In genomic region chr19:4119716-4120487, GRCm38 (mm10) we compare ENCODE assay signal across 10 mouse cellular contexts. TPM values are rescaled to one million over a fixed set of nuclear protein-coding genes. Genes with fewer than 3 reads are reported as not detected.
DNase-seq lines count a peak whose midpoint lies in the region; ATAC-seq and TF ChIP-seq lines count a peak whose summit lies in the region.
"Had no signal": no experiment of that assay in that cellular context is flagged by ENCODE, and none has a peak within 500 bp of the region (broad histone marks: within the 10 kb centered on the region; RNA-seq: fewer than 3 reads in every experiment).

No protein-coding gene starts in this region.

- no peak for TF ChIP-seq CTCF in midbrain, postnatal 0 days (IDR thresholded peaks at IDR 0.05)

- peaks cover 14% of the 10 kb centered on the region for H3K4me1 ChIP-seq in liver, embryonic 11.5 days (replicated peaks; ENCODE audit: control insufficient read depth, insufficient read depth, low read length)
- peaks cover 12% of the 10 kb centered on the region for H3K4me1 ChIP-seq in forebrain, embryonic 15.5 days
- peaks cover 7% of the 10 kb centered on the region for H3K4me1 ChIP-seq in midbrain, postnatal 0 days (ENCODE audit: insufficient read depth, low read length)

- peaks cover 8% of the 10 kb centered on the region for H3K36me3 ChIP-seq in liver, embryonic 11.5 days (ENCODE audit: control insufficient read depth, insufficient read depth, low read length)
- peaks cover 15% of the 10 kb centered on the region for H3K36me3 ChIP-seq in forebrain, embryonic 15.5 days
- peaks cover 30% of the 10 kb centered on the region for H3K36me3 ChIP-seq in midbrain, postnatal 0 days (ENCODE audit: insufficient read depth, low read length)

- peak overlapping the region; percentile 57 for H3K4me2 ChIP-seq in liver, embryonic 11.5 days
- peak overlapping the region; percentile 49; the same call in 1 of the 2 replicates for H3K4me2 ChIP-seq in forebrain, embryonic 15.5 days (replicated peaks)
- H3K4me2 ChIP-seq in midbrain, postnatal 0 days (ENCODE audit: low read depth, low read length, poor library complexity, severe bottlenecking), result peak overlapping the region; percentile 46

- WGBS in liver, embryonic 11.5 days, result 70% methylated on average over 6 of the region's 6 CpGs
- 86% methylated on average over 6 of the region's 6 CpGs for WGBS in forebrain, embryonic 15.5 days
- WGBS in midbrain, postnatal 0 days, result 88% methylated on average over 6 of the region's 6 CpGs

- H3K9me3 ChIP-seq in liver, embryonic 11.5 days (ENCODE audit: control insufficient read depth, low read length), result no peaks in the 10 kb centered on the region
- H3K9me3 ChIP-seq in forebrain, embryonic 15.5 days, result no peaks in the 10 kb centered on the region
- no peaks in the 10 kb centered on the region for H3K9me3 ChIP-seq in midbrain, postnatal 0 days (ENCODE audit: low read length)

- no peak overlapping the region for H3K4me3 ChIP-seq in liver, embryonic 11.5 days (ENCODE audit: low read depth, low read length)
- no peak overlapping the region for H3K4me3 ChIP-seq in forebrain, embryonic 15.5 days
- peak overlapping the region; percentile 44; the same call in 1 of the 2 replicates for H3K4me3 ChIP-seq in midbrain, postnatal 0 days (ENCODE audit: low read depth, low read length)

- no peak for DNase-seq in liver, embryonic 11.5 days (ENCODE audit: low spot score)
- DNase-seq in liver, result no peak
- DNase-seq in T-cell, adult 2 months (ENCODE audit: low spot score), result peak; percentile 89
- DNase-seq in midbrain, postnatal 0 days (ENCODE audit: low spot score), result no peak
- no peak for DNase-seq in layer of hippocampus, adult 9-10 months (ENCODE audit: low spot score)
- DNase-seq in left cerebral cortex, adult 18-20 months (ENCODE audit: low spot score in 2 of 2), result no peak
- DNase-seq: cerebellum, adult 8-10 months; heart, adult 18-20 months had no signal

- H3K27ac ChIP-seq in liver, embryonic 11.5 days (ENCODE audit: low read depth, low read length), result no peak overlapping the region
- no peak overlapping the region for H3K27ac ChIP-seq in forebrain, embryonic 15.5 days (replicated peaks)
- H3K27ac ChIP-seq in midbrain, postnatal 0 days (ENCODE audit: low read depth, low read length), result peak overlapping the region; percentile 86; the same call in 1 of the 2 replicates

- no peak for ATAC-seq in liver, embryonic 11.5 days (replicated peaks; ENCODE audit: low FRiP score)
- no peak for ATAC-seq in forebrain, embryonic 15.5 days (replicated peaks)
- ATAC-seq in midbrain, postnatal 0 days (ENCODE audit: low FRiP score), result no peak

- no peak overlapping the region for H3K9ac ChIP-seq in liver, embryonic 11.5 days (ENCODE audit: low read depth, low read length)
- no peak overlapping the region for H3K9ac ChIP-seq in forebrain, embryonic 15.5 days (replicated peaks)
- peak overlapping the region; percentile 42 for H3K9ac ChIP-seq in midbrain, postnatal 0 days (replicated peaks; ENCODE audit: low read length, poor library complexity, severe bottlenecking)

- no peaks in the 10 kb centered on the region for H3K27me3 ChIP-seq in liver, embryonic 11.5 days (replicated peaks; ENCODE audit: control insufficient read depth, insufficient read depth, low read length)
- no peaks in the 10 kb centered on the region for H3K27me3 ChIP-seq in forebrain, embryonic 15.5 days
- H3K27me3 ChIP-seq in midbrain, postnatal 0 days (ENCODE audit: insufficient read depth, low read length), result no peaks in the 10 kb centered on the region

RNA-seq across cellular contexts. Expression of gene Aip, which starts 5.8 kb away (rescaled TPM):
- polyA plus RNA-seq in liver, embryonic 11.5 days (2014; fragmentation: Nextera tagmentation; extraction: Ambion mirVana), result 56.2 and 61.8 TPM in 2 replicates
- 90.1 and 92.5 TPM in 2 replicates for polyA plus RNA-seq in forebrain, embryonic 15.5 days (2015; fragmentation: Nextera tagmentation; extraction: Ambion mirVana)
- total RNA-seq in midbrain, postnatal 0 days (2014; rRNA removed), result 29.8 and 49.9 TPM in 2 replicates
- 87.7 and 97.6 TPM in 2 replicates for polyA plus RNA-seq in midbrain, postnatal 0 days (2015; fragmentation: Nextera tagmentation; extraction: Ambion mirVana)
- 100 to 1,000 TPM; 121 to 126 TPM for total RNA-seq in left cerebral cortex, adult 18-20 months (2021)

RNA-seq across cellular contexts. Expression of gene Gpr152, which starts 19.7 kb away (rescaled TPM):
- polyA plus RNA-seq in liver, embryonic 11.5 days (2014; fragmentation: Nextera tagmentation; extraction: Ambion mirVana), result not detected in 2 replicates
- polyA plus RNA-seq in forebrain, embryonic 15.5 days (2015; fragmentation: Nextera tagmentation; extraction: Ambion mirVana), result not detected in 2 replicates
- total RNA-seq in midbrain, postnatal 0 days (2014; rRNA removed), result 0.16 TPM in 1 of 2 replicates, not detected in the other
- polyA plus RNA-seq in midbrain, postnatal 0 days (2015; fragmentation: Nextera tagmentation; extraction: Ambion mirVana), result not detected in 2 replicates
- under 1 TPM; 0.12 TPM for total RNA-seq in left cerebral cortex, adult 18-20 months (2021)
- total RNA-seq: left cerebral cortex, postnatal 36 days had no signal

RNA-seq across cellular contexts. Expression of gene Pitpnm1, which starts 20.1 kb away (rescaled TPM):
- 7.2 and 8.0 TPM in 2 replicates for polyA plus RNA-seq in liver, embryonic 11.5 days (2014; fragmentation: Nextera tagmentation; extraction: Ambion mirVana)
- 40.7 and 47.2 TPM in 2 replicates for polyA plus RNA-seq in forebrain, embryonic 15.5 days (2015; fragmentation: Nextera tagmentation; extraction: Ambion mirVana)
- total RNA-seq in midbrain, postnatal 0 days (2014; rRNA removed), result 162 and 187 TPM in 2 replicates
- polyA plus RNA-seq in midbrain, postnatal 0 days (2015; fragmentation: Nextera tagmentation; extraction: Ambion mirVana), result 127 and 134 TPM in 2 replicates
- 100 to 1,000 TPM; 210 to 214 TPM for total RNA-seq in left cerebral cortex, adult 18-20 months (2021)

RNA-seq across cellular contexts. Expression of gene Cdk2ap2, which starts 22.9 kb away (rescaled TPM):
- 121 and 135 TPM in 2 replicates for polyA plus RNA-seq in liver, embryonic 11.5 days (2014; fragmentation: Nextera tagmentation; extraction: Ambion mirVana)
- 82.1 and 83.2 TPM in 2 replicates for polyA plus RNA-seq in forebrain, embryonic 15.5 days (2015; fragmentation: Nextera tagmentation; extraction: Ambion mirVana)
- total RNA-seq in midbrain, postnatal 0 days (2014; rRNA removed), result 37.4 and 45.6 TPM in 2 replicates
- 60.5 and 64.2 TPM in 2 replicates for polyA plus RNA-seq in midbrain, postnatal 0 days (2015; fragmentation: Nextera tagmentation; extraction: Ambion mirVana)
- 10 to 100 TPM; 33.6 to 37.3 TPM for total RNA-seq in left cerebral cortex, adult 18-20 months (2021)

RNA-seq across cellular contexts. Expression of gene Cabp4, which starts 23.9 kb away (rescaled TPM):
- 0.21 TPM in 1 of 2 replicates, not detected in the other for polyA plus RNA-seq in liver, embryonic 11.5 days (2014; fragmentation: Nextera tagmentation; extraction: Ambion mirVana)
- polyA plus RNA-seq in forebrain, embryonic 15.5 days (2015; fragmentation: Nextera tagmentation; extraction: Ambion mirVana), result 0.10 and 0.15 TPM in 2 replicates
- total RNA-seq in midbrain, postnatal 0 days (2014; rRNA removed), result not detected in 2 replicates
- 0.20 and 0.36 TPM in 2 replicates for polyA plus RNA-seq in midbrain, postnatal 0 days (2015; fragmentation: Nextera tagmentation; extraction: Ambion mirVana)
- total RNA-seq in left cerebral cortex, adult 18-20 months (2021), result under 1 TPM; 0.26 to 0.63 TPM
- total RNA-seq: left cerebral cortex, postnatal 36 days had no signal
